Comparison of ENCODE assay signal across 8 mouse cellular contexts in genomic region chr7:47081277-47081676, GRCm38 (mm10). TPM values are rescaled to one million over a fixed set of nuclear protein-coding genes. Genes with fewer than 3 reads are reported as not detected.
DNase-seq lines count a peak whose midpoint lies in the region; ATAC-seq lines count a peak whose summit lies in the region.

No protein-coding gene starts in this region.

- peak; percentile 45 for DNase-seq in midbrain, embryonic 10.5 days (ENCODE audit: low spot score)
- DNase-seq in cerebellum, postnatal 14 days: peak; percentile 84 to 89
- DNase-seq in gastrocnemius, postnatal 10 days: peak; percentile 73
- peak; percentile 84 for DNase-seq in kidney, adult 18-20 months
- DNase-seq in limb, embryonic 11.5 days (ENCODE audit: low spot score): peak; percentile 74
- DNase-seq in neural tube, embryonic 10.5 days (ENCODE audit: extremely low spot score, low spot score): peak; percentile 49

- no peaks in the 10 kb centered on the region for H3K9me3 ChIP-seq in midbrain, embryonic 10.5 days (replicated peaks)
- no peaks in the 10 kb centered on the region for H3K9me3 ChIP-seq in midbrain, embryonic 16.5 days (replicated peaks; ENCODE audit: control insufficient read depth, low read length, poor library complexity, severe bottlenecking)
- H3K9me3 ChIP-seq in limb, embryonic 11.5 days (ENCODE audit: control insufficient read depth, low read length): no peaks in the 10 kb centered on the region
- H3K9me3 ChIP-seq in stomach, embryonic 15.5 days: no peaks in the 10 kb centered on the region

- no peak overlapping the region for H3K4me2 ChIP-seq in midbrain, embryonic 16.5 days (ENCODE audit: low read length)
- no peak overlapping the region for H3K4me2 ChIP-seq in limb, embryonic 11.5 days (ENCODE audit: low read depth, severe bottlenecking)
- H3K4me2 ChIP-seq in stomach, embryonic 15.5 days: no peak overlapping the region

- H3K36me3 ChIP-seq in midbrain, embryonic 10.5 days: no peaks in the 10 kb centered on the region
- H3K36me3 ChIP-seq in midbrain, embryonic 16.5 days (ENCODE audit: control insufficient read depth, insufficient read depth, low read length): peaks cover 28% of the 10 kb centered on the region
- no peaks in the 10 kb centered on the region for H3K36me3 ChIP-seq in limb, embryonic 11.5 days (ENCODE audit: control insufficient read depth, insufficient read depth, low read length)
- H3K36me3 ChIP-seq in stomach, embryonic 15.5 days: no peaks in the 10 kb centered on the region

- no peak overlapping the region for H3K27ac ChIP-seq in midbrain, embryonic 10.5 days (replicated peaks)
- no peak overlapping the region for H3K27ac ChIP-seq in midbrain, embryonic 16.5 days (ENCODE audit: low read length)
- H3K27ac ChIP-seq in limb, embryonic 11.5 days (replicated peaks; ENCODE audit: low read depth, low read length): no peak overlapping the region
- no peak overlapping the region for H3K27ac ChIP-seq in stomach, embryonic 15.5 days

- H3K4me3 ChIP-seq in midbrain, embryonic 10.5 days: no peak overlapping the region
- H3K4me3 ChIP-seq in midbrain, embryonic 16.5 days (ENCODE audit: low read depth, low read length): no peak overlapping the region
- no peak overlapping the region for H3K4me3 ChIP-seq in limb, embryonic 11.5 days (ENCODE audit: low read depth, low read length)
- no peak overlapping the region for H3K4me3 ChIP-seq in stomach, embryonic 15.5 days (replicated peaks)

- H3K4me1 ChIP-seq in midbrain, embryonic 10.5 days: no peaks in the 10 kb centered on the region
- H3K4me1 ChIP-seq in midbrain, embryonic 16.5 days (ENCODE audit: control insufficient read depth, insufficient read depth, low read length): no peaks in the 10 kb centered on the region
- H3K4me1 ChIP-seq in limb, embryonic 11.5 days (ENCODE audit: control insufficient read depth, insufficient read depth, low read length): no peaks in the 10 kb centered on the region
- peaks cover 5% of the 10 kb centered on the region; the same call in 1 of the 2 replicates for H3K4me1 ChIP-seq in stomach, embryonic 15.5 days

- H3K9ac ChIP-seq in midbrain, embryonic 16.5 days (ENCODE audit: low read depth, low read length): no peak overlapping the region
- no peak overlapping the region for H3K9ac ChIP-seq in limb, embryonic 11.5 days (ENCODE audit: low read length)
- no peak overlapping the region for H3K9ac ChIP-seq in stomach, embryonic 15.5 days

- H3K27me3 ChIP-seq in midbrain, embryonic 10.5 days (ENCODE audit: low read depth, poor library complexity, severe bottlenecking): no peaks in the 10 kb centered on the region
- H3K27me3 ChIP-seq in midbrain, embryonic 16.5 days (ENCODE audit: control insufficient read depth, insufficient read depth, low read depth, low read length): no peaks in the 10 kb centered on the region
- H3K27me3 ChIP-seq in limb, embryonic 11.5 days (ENCODE audit: control insufficient read depth, insufficient read depth, low read length): no peaks in the 10 kb centered on the region
- no peaks in the 10 kb centered on the region for H3K27me3 ChIP-seq in stomach, embryonic 15.5 days (replicated peaks)

- no peak for ATAC-seq in midbrain, embryonic 16.5 days
- no peak for ATAC-seq in limb, embryonic 11.5 days (ENCODE audit: insufficient number of reproducible peaks, low FRiP score, low TSS enrichment, low read depth)
- ATAC-seq in stomach, embryonic 15.5 days (ENCODE audit: insufficient read depth, low FRiP score, low read depth): peak; percentile 49; the same call in 1 of the 2 replicates

- 56% methylated on average over 6 of the region's 6 CpGs for WGBS in midbrain, embryonic 10.5 days
- WGBS in midbrain, embryonic 16.5 days: 55% methylated on average over 6 of the region's 6 CpGs
- WGBS in limb, embryonic 11.5 days: 51% methylated on average over 6 of the region's 6 CpGs
- WGBS in stomach, embryonic 15.5 days: 31% methylated on average over 6 of the region's 6 CpGs

RNA-seq across cellular contexts. Expression of gene Tmem86a, which starts 30.9 kb away (rescaled TPM):
- 12.5 and 12.8 TPM in 2 replicates for polyA plus RNA-seq in midbrain, embryonic 10.5 days (2016; fragmentation: Nextera tagmentation; extraction: Ambion mirVana)
- polyA plus RNA-seq in midbrain, embryonic 16.5 days (2015; fragmentation: Nextera tagmentation; extraction: Ambion mirVana): 22.9 and 24.1 TPM in 2 replicates
- 1 to 10 TPM; 8.2 to 9.0 TPM for total RNA-seq in gastrocnemius, postnatal 10 days (2021)
- polyA plus RNA-seq in limb, embryonic 11.5 days (2014; fragmentation: Nextera tagmentation; extraction: Ambion mirVana): 8.2 and 9.8 TPM in 2 replicates
- 29.8 and 33.5 TPM in 2 replicates for polyA plus RNA-seq in stomach, embryonic 15.5 days (2015; fragmentation: Nextera tagmentation; extraction: Ambion mirVana)

RNA-seq across cellular contexts. Expression of gene Ptpn5, which starts 52.2 kb away (rescaled TPM):
- polyA plus RNA-seq in midbrain, embryonic 10.5 days (2016; fragmentation: Nextera tagmentation; extraction: Ambion mirVana): 6.6 and 17.6 TPM in 2 replicates
- 179 and 194 TPM in 2 replicates for polyA plus RNA-seq in midbrain, embryonic 16.5 days (2015; fragmentation: Nextera tagmentation; extraction: Ambion mirVana)
- total RNA-seq in gastrocnemius, postnatal 10 days (2021): under 1 TPM in 1 of 2 experiments, not detected in 1; 0.20 TPM
- 0.39 and 0.43 TPM in 2 replicates for polyA plus RNA-seq in limb, embryonic 11.5 days (2014; fragmentation: Nextera tagmentation; extraction: Ambion mirVana)
- polyA plus RNA-seq in stomach, embryonic 15.5 days (2015; fragmentation: Nextera tagmentation; extraction: Ambion mirVana): 1.3 and 1.5 TPM in 2 replicates
